Mouse (Mus musculus): ENCODE results near the gene Sycp2. TPM values are rescaled to one million over a fixed set of nuclear protein-coding genes. Genes with fewer than 3 reads are reported as not detected.

Sycp2 gene
- total RNA-seq, 2 experiments from 2014 or later: 0.18 to 0.28 TPM

Other genes starting within 250 kb of the Sycp2 start
- gene Ppp1r3d, start 6.8 kb upstream of the Sycp2 start, total RNA-seq (2021): 10 to 100 TPM; 10.3 to 11.6 TPM
- 1 to 10 TPM; 6.4 to 8.2 TPM for gene Fam217b, start 6.8 kb upstream of the Sycp2 start, total RNA-seq (2021)
- gene Cdh26, start 22.8 kb upstream of the Sycp2 start, total RNA-seq (2021): under 1 TPM in 1 of 2 experiments, not detected in 1; 0.09 TPM